Mouse (Mus musculus) spleen, adult 2 months (tissue): ENCODE results near the gene Col8a1.

Experiments used
- CTCF ChIP-seq: fragments of 200-500 bp; IDR thresholded peaks from 2 replicates; pipeline ENCODE4 v1.5.1; 2011; ENCODE audit warnings: mild to moderate bottlenecking, inconsistent platforms; ENCODE audit not compliant: insufficient read depth, insufficient read length, insufficient replicate concordance; ENCODE audit errors: extremely low read depth
- POLR2A ChIP-seq: fragments of 200-500 bp; IDR thresholded peaks from 2 replicates; pipeline ENCODE4 v1.6.1; 2011; ENCODE audit warnings: low read depth, low read length, inconsistent platforms

GRCm38 (mm10) chr16:57753539-57754280 lies 827 bp downstream of the Col8a1 start:
- no peak for TF ChIP-seq CTCF
- no peak for TF ChIP-seq POLR2A
